Mouse (Mus musculus): ENCODE measurements around the gene Gm10570. TPM values are rescaled to one million over a fixed set of nuclear protein-coding genes. Genes with fewer than 3 reads are reported as not detected.

The Gm10570 gene
- total RNA-seq (2015; ENCODE audit: low replicate concordance) (not detected in 2 replicates), total RNA-seq (2017; ENCODE audit: low replicate concordance) (not detected in 2 replicates)

- no peak for ATAC-seq (replicated peaks; ENCODE audit: low FRiP score, poor library complexity, severe bottlenecking)
Measured at GRCm38 (mm10) chr4:130308231-130309081, at the start of gene Gm10570, which contains the start of gene Fabp3. Gene Gm10570, minus strand, starts transcription at chr4:130308674. Gene Fabp3, plus strand, starts transcription at chr4:130308595.

GRCm38 (mm10) chr4:130357946-130358345 is 49.5 kb upstream of the Gm10570 start:
- no peak for ATAC-seq (replicated peaks; ENCODE audit: low FRiP score, poor library complexity, severe bottlenecking)

- ATAC-seq (replicated peaks; ENCODE audit: low FRiP score, poor library complexity, severe bottlenecking), result no peak
Measured at GRCm38 (mm10) chr4:130352588-130352987, 44.1 kb upstream of the Gm10570 start.

- ATAC-seq (replicated peaks; ENCODE audit: low FRiP score, poor library complexity, severe bottlenecking), result no peak
Measured at GRCm38 (mm10) chr4:130350690-130351422, 42.4 kb upstream of the Gm10570 start.

- no peak for ATAC-seq (replicated peaks; ENCODE audit: low FRiP score, poor library complexity, severe bottlenecking)
Measured at GRCm38 (mm10) chr4:130349666-130350065, 41.2 kb upstream of the Gm10570 start.

- ATAC-seq (replicated peaks; ENCODE audit: low FRiP score, poor library complexity, severe bottlenecking), result peak; percentile 78
Measured at GRCm38 (mm10) chr4:130341691-130342090, 33.2 kb upstream of the Gm10570 start.

GRCm38 (mm10) chr4:130335867-130336266 is 27.4 kb upstream of the Gm10570 start:
- ATAC-seq (replicated peaks; ENCODE audit: low FRiP score, poor library complexity, severe bottlenecking), result no peak

- ATAC-seq (replicated peaks; ENCODE audit: low FRiP score, poor library complexity, severe bottlenecking), result no peak
Measured at GRCm38 (mm10) chr4:130327366-130327765, 18.9 kb upstream of the Gm10570 start.

- ATAC-seq (replicated peaks; ENCODE audit: low FRiP score, poor library complexity, severe bottlenecking), result no peak
Measured at GRCm38 (mm10) chr4:130325446-130325845, 17.0 kb upstream of the Gm10570 start.

- ATAC-seq (replicated peaks; ENCODE audit: low FRiP score, poor library complexity, severe bottlenecking), result no peak
Measured at GRCm38 (mm10) chr4:130323607-130324006, 15.1 kb upstream of the Gm10570 start.

- ATAC-seq (replicated peaks; ENCODE audit: low FRiP score, poor library complexity, severe bottlenecking), result no peak
Measured at GRCm38 (mm10) chr4:130323165-130323564, 14.7 kb upstream of the Gm10570 start.

GRCm38 (mm10) chr4:130322567-130322966 is 14.1 kb upstream of the Gm10570 start:
- ATAC-seq (replicated peaks; ENCODE audit: low FRiP score, poor library complexity, severe bottlenecking), result no peak

GRCm38 (mm10) chr4:130321640-130322039 is 13.2 kb upstream of the Gm10570 start:
- no peak for ATAC-seq (replicated peaks; ENCODE audit: low FRiP score, poor library complexity, severe bottlenecking)

- ATAC-seq (replicated peaks; ENCODE audit: low FRiP score, poor library complexity, severe bottlenecking), result no peak
Measured at GRCm38 (mm10) chr4:130319564-130319963, 11.1 kb upstream of the Gm10570 start.

GRCm38 (mm10) chr4:130318122-130318521 is 9.6 kb upstream of the Gm10570 start:
- no peak for ATAC-seq (replicated peaks; ENCODE audit: low FRiP score, poor library complexity, severe bottlenecking)

- no peak for ATAC-seq (replicated peaks; ENCODE audit: low FRiP score, poor library complexity, severe bottlenecking)
Measured at GRCm38 (mm10) chr4:130316691-130317090, 8.2 kb upstream of the Gm10570 start.

GRCm38 (mm10) chr4:130315771-130316527 is 7.5 kb upstream of the Gm10570 start:
- no peak for ATAC-seq (replicated peaks; ENCODE audit: low FRiP score, poor library complexity, severe bottlenecking)

GRCm38 (mm10) chr4:130313552-130313951 is 5.1 kb upstream of the Gm10570 start:
- ATAC-seq (replicated peaks; ENCODE audit: low FRiP score, poor library complexity, severe bottlenecking), result no peak

GRCm38 (mm10) chr4:130312526-130312925 is 4.1 kb upstream of the Gm10570 start:
- no peak for ATAC-seq (replicated peaks; ENCODE audit: low FRiP score, poor library complexity, severe bottlenecking)

- ATAC-seq (replicated peaks; ENCODE audit: low FRiP score, poor library complexity, severe bottlenecking), result no peak
Measured at GRCm38 (mm10) chr4:130309254-130309653, 780 bp upstream of the Gm10570 start.

All from erythroid progenitor cell, adult 5-6 weeks (primary cell).